Comparison of ENCODE assay signal across 26 mouse cellular contexts in the genomic region with DNA sequence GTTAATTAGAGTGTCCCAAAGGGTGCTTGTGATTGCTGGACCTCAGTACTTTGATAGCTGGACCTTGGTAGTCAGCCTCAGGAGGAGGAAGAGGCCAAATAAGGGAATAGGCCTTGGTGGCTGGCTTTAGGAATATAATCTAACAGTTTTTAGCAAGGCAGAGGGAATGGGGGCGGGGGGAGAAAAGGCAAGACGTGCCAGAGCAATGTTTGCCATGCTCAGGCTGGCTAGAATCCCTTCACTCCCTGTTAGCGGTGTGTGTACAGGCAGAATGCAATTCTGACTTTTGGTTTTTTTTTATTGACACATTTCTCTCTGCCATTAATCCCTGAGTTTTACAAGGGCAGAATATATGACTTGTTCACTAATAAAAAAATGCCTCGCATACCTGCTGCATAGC.
A peak's percentile ranks its signal among the peaks of the same experiment; 100 is the strongest.
DNase-seq lines count a peak whose midpoint lies in the region; ATAC-seq lines count a peak whose summit lies in the region.
"Had no signal": no experiment of that assay in that cellular context is flagged by ENCODE, and none has a peak within 500 bp of the region (broad histone marks: within the 10 kb centered on the region; RNA-seq: fewer than 3 reads in every experiment).

No protein-coding gene starts in this region.

- no peaks in the 10 kb centered on the region for H3K27me3 ChIP-seq in forebrain, embryonic 14.5 days (replicated peaks; ENCODE audit: control insufficient read depth, insufficient read depth, low read length)
- no peaks in the 10 kb centered on the region for H3K27me3 ChIP-seq in forebrain, embryonic 11.5 days (ENCODE audit: control insufficient read depth, insufficient read depth, low read length)
- H3K27me3 ChIP-seq in embryonic facial prominence, embryonic 10.5 days (replicated peaks; ENCODE audit: low read depth, poor library complexity, severe bottlenecking) = no peaks in the 10 kb centered on the region
- H3K27me3 ChIP-seq in midbrain, embryonic 14.5 days (ENCODE audit: control insufficient read depth, insufficient read depth, low read length) = no peaks in the 10 kb centered on the region
- H3K27me3 ChIP-seq: embryonic facial prominence, embryonic 13.5 days; heart, embryonic 12.5 days; heart, embryonic 15.5 days; hindbrain, embryonic 13.5 days had no signal

- no peak overlapping the region for H3K4me2 ChIP-seq in forebrain, embryonic 14.5 days (ENCODE audit: low read length)
- no peak overlapping the region for H3K4me2 ChIP-seq in forebrain, embryonic 11.5 days (ENCODE audit: low read depth, low read length, severe bottlenecking)
- H3K4me2 ChIP-seq in midbrain, embryonic 14.5 days (ENCODE audit: low read length) = no peak overlapping the region
- H3K4me2 ChIP-seq: embryonic facial prominence, embryonic 13.5 days; heart, embryonic 12.5 days; heart, embryonic 15.5 days; hindbrain, embryonic 13.5 days had no signal

- peaks cover 12% of the 10 kb centered on the region for H3K4me1 ChIP-seq in forebrain, embryonic 14.5 days (ENCODE audit: control insufficient read depth, insufficient read depth, low read length)
- H3K4me1 ChIP-seq in forebrain, embryonic 11.5 days (replicated peaks; ENCODE audit: control insufficient read depth, insufficient read depth, low read length) = no peaks in the 10 kb centered on the region
- peaks cover 18% of the 10 kb centered on the region for H3K4me1 ChIP-seq in embryonic facial prominence, embryonic 10.5 days
- H3K4me1 ChIP-seq in midbrain, embryonic 14.5 days (ENCODE audit: control insufficient read depth, insufficient read depth, low read length) = no peaks in the 10 kb centered on the region
- H3K4me1 ChIP-seq: embryonic facial prominence, embryonic 13.5 days; heart, embryonic 12.5 days; heart, embryonic 15.5 days had no signal

- no peaks in the 10 kb centered on the region for H3K36me3 ChIP-seq in forebrain, embryonic 14.5 days (ENCODE audit: control insufficient read depth, insufficient read depth, low read length)
- H3K36me3 ChIP-seq in forebrain, embryonic 11.5 days (ENCODE audit: control insufficient read depth, insufficient read depth, low read length) = no peaks in the 10 kb centered on the region
- H3K36me3 ChIP-seq in embryonic facial prominence, embryonic 10.5 days (replicated peaks) = no peaks in the 10 kb centered on the region
- no peaks in the 10 kb centered on the region for H3K36me3 ChIP-seq in midbrain, embryonic 14.5 days (ENCODE audit: control insufficient read depth, insufficient read depth, low read length)
- H3K36me3 ChIP-seq: embryonic facial prominence, embryonic 13.5 days; heart, embryonic 12.5 days; heart, embryonic 15.5 days; hindbrain, embryonic 10.5 days; hindbrain, embryonic 13.5 days had no signal

- no peaks in the 10 kb centered on the region for H3K9me3 ChIP-seq in forebrain, embryonic 14.5 days (replicated peaks; ENCODE audit: control insufficient read depth, low read length)
- H3K9me3 ChIP-seq in forebrain, embryonic 11.5 days (ENCODE audit: control insufficient read depth, low read length) = no peaks in the 10 kb centered on the region
- H3K9me3 ChIP-seq in embryonic facial prominence, embryonic 10.5 days = no peaks in the 10 kb centered on the region
- H3K9me3 ChIP-seq in midbrain, embryonic 14.5 days (ENCODE audit: control insufficient read depth, low read length) = no peaks in the 10 kb centered on the region
- H3K9me3 ChIP-seq: embryonic facial prominence, embryonic 13.5 days; heart, embryonic 12.5 days; heart, embryonic 15.5 days; hindbrain, embryonic 10.5 days; hindbrain, embryonic 13.5 days had no signal

- peak; percentile 37 for DNase-seq in forebrain, embryonic 14.5 days (ENCODE audit: low spot score)
- no peak for DNase-seq in forebrain, embryonic 11.5 days (ENCODE audit: low spot score)
- peak; percentile 19 for DNase-seq in layer of hippocampus, adult 11-12 months (ENCODE audit: low spot score)
- DNase-seq in layer of hippocampus, postnatal 36 days = no peak
- peak; percentile 37 to 40 for DNase-seq in right cerebral cortex, postnatal 10 days (ENCODE audit: low spot score in 2 of 2)
- no peak for DNase-seq in right cerebral cortex, postnatal 25 days
- DNase-seq in embryonic facial prominence, embryonic 10.5 days (ENCODE audit: low spot score) = no peak
- no peak for DNase-seq in midbrain, embryonic 14.5 days
- DNase-seq: adrenal gland, adult 8-10 months; adrenal gland, postnatal 25 days; cerebellum, adult 11 months; cerebellum, adult 2 months; cerebellum, adult 9-11 months; cerebellum, postnatal 25 days; gastrocnemius, postnatal 25 days; heart, adult 18-20 months; heart, postnatal 10 days; heart, postnatal 36 days had no signal

- H3K27ac ChIP-seq in forebrain, embryonic 14.5 days (ENCODE audit: low read depth, low read length) = no peak overlapping the region; the same call in 1 of the 2 replicates
- no peak overlapping the region for H3K27ac ChIP-seq in forebrain, embryonic 11.5 days (ENCODE audit: low read depth, low read length)
- H3K27ac ChIP-seq in embryonic facial prominence, embryonic 10.5 days (replicated peaks) = peak overlapping the region; percentile 54; the same call in 1 of the 2 replicates
- H3K27ac ChIP-seq in midbrain, embryonic 14.5 days (replicated peaks; ENCODE audit: low read depth, low read length) = no peak overlapping the region
- H3K27ac ChIP-seq: embryonic facial prominence, embryonic 13.5 days; heart, embryonic 15.5 days; hindbrain, embryonic 10.5 days; hindbrain, embryonic 13.5 days had no signal

- no peak for ATAC-seq in forebrain, embryonic 14.5 days
- no peak for ATAC-seq in forebrain, embryonic 11.5 days (replicated peaks; ENCODE audit: low FRiP score)
- ATAC-seq in midbrain, embryonic 14.5 days (ENCODE audit: low FRiP score, low TSS enrichment) = no peak
- ATAC-seq: activated CD4-positive, CD25-positive, alpha-beta regulatory T cell, adult 4 months; hindbrain, embryonic 16.5 days had no signal

- H3K9ac ChIP-seq in forebrain, embryonic 14.5 days (ENCODE audit: low read length) = no peak overlapping the region
- no peak overlapping the region for H3K9ac ChIP-seq in forebrain, embryonic 11.5 days (ENCODE audit: low read length)
- no peak overlapping the region for H3K9ac ChIP-seq in midbrain, embryonic 14.5 days (replicated peaks; ENCODE audit: low read length)
- H3K9ac ChIP-seq: embryonic facial prominence, embryonic 13.5 days; heart, embryonic 12.5 days; heart, embryonic 15.5 days; hindbrain, embryonic 13.5 days had no signal

- WGBS in forebrain, embryonic 14.5 days = 61% methylated on average over 4 of the region's 4 CpGs
- 77% methylated on average over 4 of the region's 4 CpGs for WGBS in forebrain, embryonic 11.5 days
- 60% methylated on average over 4 of the region's 4 CpGs for WGBS in embryonic facial prominence, embryonic 10.5 days
- 63% methylated on average over 4 of the region's 4 CpGs for WGBS in midbrain, embryonic 14.5 days

- no peak overlapping the region for H3K4me3 ChIP-seq in forebrain, embryonic 14.5 days (ENCODE audit: low read depth, low read length)
- H3K4me3 ChIP-seq in forebrain, embryonic 11.5 days (ENCODE audit: low read depth, low read length) = no peak overlapping the region
- no peak overlapping the region for H3K4me3 ChIP-seq in embryonic facial prominence, embryonic 10.5 days
- no peak overlapping the region for H3K4me3 ChIP-seq in midbrain, embryonic 14.5 days (replicated peaks; ENCODE audit: low read depth, low read length)
- H3K4me3 ChIP-seq: embryonic facial prominence, embryonic 13.5 days; erythroblast, embryonic 14.5 days; heart, embryonic 12.5 days; heart, embryonic 15.5 days; hindbrain, embryonic 10.5 days; hindbrain, embryonic 13.5 days had no signal

Comparison
In these comparisons a context has a peak if more than half of its experiments do, and no peak if none do; other contexts are left out.
1. DNase-seq: peak in forebrain, embryonic 14.5 days (single experiment), layer of hippocampus, adult 11-12 months (single experiment) and right cerebral cortex, postnatal 10 days (2 of 2); none in forebrain, embryonic 11.5 days (single experiment), layer of hippocampus, postnatal 36 days (0 of 2), right cerebral cortex, postnatal 25 days (single experiment), embryonic facial prominence, embryonic 10.5 days (single experiment) and midbrain, embryonic 14.5 days (single experiment).